Mouse (Mus musculus) forebrain, embryonic 12.5 days (tissue): Measurements from ENCODE around the gene Dnajc14. TPM values are rescaled to one million over a fixed set of nuclear protein-coding genes. Genes with fewer than 3 reads are reported as not detected.

Source experiments
- ATAC-seq: fragments of 200-750 bp; cut with Nextera tagmentation; 2 replicates; pipeline ENCODE4 v1.8.0; 2017; ENCODE audit warnings: moderate TSS enrichment; ENCODE audit not compliant: low FRiP score
- H3K27ac ChIP-seq: fragments of 300-500 bp; sonication (generic); 2 replicates; pipeline ENCODE4 v1.5.1; 2016; ENCODE audit warnings: mild to moderate bottlenecking
- H3K27me3 ChIP-seq: fragments of 300-500 bp; sonication (generic); 2 replicates; pipeline ENCODE4 v1.6.1; 2016; ENCODE audit warnings: mild to moderate bottlenecking
- H3K36me3 ChIP-seq: fragments of 300-500 bp; sonication (generic); replicated peaks from 2 replicates; pipeline ENCODE4 v1.6.1; 2016; ENCODE audit warnings: mild to moderate bottlenecking
- H3K4me1 ChIP-seq: fragments of 300-500 bp; sonication (generic); 2 replicates; pipeline ENCODE4 v1.6.1; 2016
- H3K4me2 ChIP-seq: fragments of 300-500 bp; sonication (generic); 2 replicates; pipeline ENCODE4 v1.6.1; 2016; ENCODE audit warnings: mild to moderate bottlenecking, moderate library complexity
- H3K4me3 ChIP-seq: fragments of 300-500 bp; sonication (generic); replicated peaks from 2 replicates; pipeline ENCODE4 v1.5.1; 2016; ENCODE audit warnings: mild to moderate bottlenecking
- H3K9ac ChIP-seq: fragments of 300-500 bp; sonication (generic); 2 replicates; pipeline ENCODE4 v1.6.1; 2016; ENCODE audit warnings: mild to moderate bottlenecking
- H3K9me3 ChIP-seq: fragments of 300-500 bp; sonication (generic); 2 replicates; pipeline ENCODE4 v1.6.1; 2016
- WGBS: fragments of 180-500 bp; shearing (Covaris S2); methylation state at CpG from one replicate; pipeline ENCODE4 v1.1.7; 2016; 5-methylcytosine and 5-hydroxymethylcytosine counted together
- polyA plus RNA-seq: library from polyadenylated mRNA; unstranded; fragments of >200 nt; fragmentation: Nextera tagmentation; extraction: Ambion mirVana; gene quantifications from 2 replicates; pipeline ENCODE4 v1.2.1, GENCODE M21; 2016

Dnajc14 gene
- polyA plus RNA-seq, 1 experiment from 2014 or later = 55.0 TPM

DNA sequence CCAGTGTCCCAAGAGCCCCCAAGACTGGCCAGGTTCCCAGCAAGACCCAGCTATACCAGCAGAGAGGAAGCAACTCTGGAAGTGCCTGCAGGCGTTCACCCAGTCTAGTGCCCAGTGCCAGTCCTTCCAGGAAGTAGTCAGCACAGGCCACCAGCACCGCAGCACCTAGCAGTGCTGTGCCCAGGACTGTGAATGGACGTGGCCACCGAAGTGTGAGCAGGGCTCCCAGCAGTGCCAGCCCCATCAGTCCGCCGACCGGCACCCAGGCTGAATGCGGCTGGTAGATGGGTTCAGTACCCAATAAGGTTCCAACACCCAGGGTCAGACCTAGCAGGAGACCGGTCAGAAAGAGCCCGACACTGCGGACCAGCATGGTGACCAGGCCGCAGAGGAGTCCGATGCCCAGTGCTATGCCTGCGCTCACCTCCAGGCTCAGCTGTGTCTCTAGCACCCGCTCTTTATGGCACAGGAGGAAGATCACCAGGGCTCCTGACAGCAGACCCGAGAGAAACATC lies 1.8 kb upstream of the Dnajc14 start:
- no peaks in the 10 kb centered on the region for H3K27me3 ChIP-seq
- ATAC-seq = no peak
- 89% methylated on average over 16 of the region's 16 CpGs for WGBS
- no peak overlapping the region for H3K27ac ChIP-seq
- H3K36me3 ChIP-seq = peaks cover 28% of the 10 kb centered on the region
- no peaks in the 10 kb centered on the region for H3K9me3 ChIP-seq
- H3K4me1 ChIP-seq = peaks cover 29% of the 10 kb centered on the region
- H3K9ac ChIP-seq = no peak overlapping the region
- H3K4me2 ChIP-seq = no peak overlapping the region
- H3K4me3 ChIP-seq = no peak overlapping the region

DNA sequence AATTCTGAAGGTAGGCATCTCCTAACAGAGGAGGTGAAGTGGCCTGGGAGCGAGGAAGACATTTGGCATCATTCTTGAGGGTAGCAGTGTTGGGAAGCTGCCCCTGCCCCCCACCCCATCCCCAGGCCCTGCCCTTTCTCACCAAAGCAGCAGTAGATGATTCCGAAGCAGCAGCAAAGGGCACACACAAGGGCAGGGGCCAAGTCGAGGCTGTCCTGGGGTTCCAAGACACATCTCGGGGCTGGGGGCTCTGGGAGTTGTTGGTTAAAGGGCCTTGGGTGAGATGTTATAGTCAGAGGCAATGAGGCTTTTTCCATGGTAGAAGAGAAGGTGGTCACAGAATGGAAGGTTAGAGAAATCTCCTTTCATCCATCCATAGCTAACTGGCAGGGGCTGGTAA lies 906 bp upstream of the Dnajc14 start:
- H3K4me2 ChIP-seq = peak overlapping the region; percentile 70
- peaks cover 37% of the 10 kb centered on the region for H3K36me3 ChIP-seq

DNA sequence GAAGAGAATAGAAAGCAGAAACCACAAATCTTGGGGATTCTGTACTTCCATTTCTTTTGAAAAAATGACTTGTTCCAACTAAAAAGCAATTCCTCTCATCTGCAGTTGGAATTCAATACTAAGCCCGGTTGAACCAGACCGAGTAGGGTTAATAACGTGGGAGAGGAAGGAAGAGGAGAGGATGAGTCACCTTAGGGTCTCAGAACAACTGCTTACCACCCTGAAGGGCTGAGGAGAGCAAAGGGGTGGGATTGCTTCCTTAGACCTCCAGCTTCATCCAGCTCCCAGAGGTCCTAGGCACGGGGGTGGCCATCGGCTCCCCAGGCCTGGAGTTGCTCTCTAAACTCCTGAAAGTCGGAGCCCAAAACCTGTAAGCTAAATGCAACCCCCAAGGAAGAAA lies 501 bp upstream of the Dnajc14 start:
- H3K4me3 ChIP-seq = peak overlapping the region; percentile 69
- peak overlapping the region; percentile 74 for H3K9ac ChIP-seq
- peak overlapping the region; percentile 97 for H3K27ac ChIP-seq
- ATAC-seq = no peak
- 15% methylated on average over 6 of the region's 6 CpGs for WGBS
- H3K36me3 ChIP-seq = peaks cover 41% of the 10 kb centered on the region
- peak overlapping the region; percentile 70 for H3K4me2 ChIP-seq
- no peaks in the 10 kb centered on the region for H3K27me3 ChIP-seq
- H3K4me1 ChIP-seq = peaks cover 42% of the 10 kb centered on the region
- H3K9me3 ChIP-seq = no peaks in the 10 kb centered on the region

More for the DNA sequence above, 906 bp upstream of the Dnajc14 start:
- Histone ChIP-seq H3K27ac (no peak overlapping the region), H3K4me3 (peak overlapping the region; percentile 69), H3K4me1 (peaks cover 38% of the 10 kb centered on the region), H3K9me3 (no peaks in the 10 kb centered on the region), H3K9ac (peak overlapping the region; percentile 74), H3K27me3 (no peaks in the 10 kb centered on the region)
- ATAC-seq = no peak
- 50% methylated on average over 4 of the region's 4 CpGs for WGBS

DNA sequence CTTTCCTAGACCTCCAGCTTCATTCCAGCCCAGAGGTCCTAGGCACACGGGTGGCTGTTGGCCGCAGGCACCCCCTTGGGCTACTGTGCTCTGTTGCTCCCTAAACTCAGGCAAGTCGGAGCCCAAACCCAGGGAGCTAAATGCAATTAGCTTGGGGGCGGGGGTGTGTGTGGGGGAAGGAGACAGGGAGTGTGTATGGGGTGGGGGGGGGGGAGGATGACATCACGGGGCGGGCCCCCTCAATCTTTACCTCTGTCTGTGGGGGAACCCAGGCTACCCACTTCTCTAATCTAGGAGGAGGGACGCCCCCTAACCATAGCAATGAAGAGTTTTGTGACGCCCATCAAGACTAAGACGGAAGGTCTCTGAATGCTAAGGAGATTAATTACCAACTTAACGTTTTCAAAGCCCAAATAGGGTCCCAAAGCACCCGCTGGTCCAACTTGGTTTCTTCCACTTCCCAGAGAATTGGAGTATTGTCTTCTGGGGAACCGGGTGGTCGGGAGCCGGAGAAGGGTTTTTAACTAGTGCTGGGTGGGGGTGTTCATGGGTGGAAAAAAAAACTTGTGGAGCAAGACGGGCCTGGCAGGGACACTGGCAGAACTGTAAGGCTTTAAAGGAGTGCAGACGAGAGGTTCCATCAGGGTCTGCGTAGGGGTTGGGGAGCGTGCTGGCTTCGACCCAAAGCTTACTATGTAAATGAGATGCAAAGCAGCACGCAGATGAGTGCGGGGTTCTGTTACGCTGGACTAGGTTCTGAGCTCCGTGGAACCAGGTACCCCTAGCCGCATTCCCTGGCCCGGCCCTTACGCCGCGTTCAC lies 619 bp downstream of the Dnajc14 start, which contains the start of gene Tmem198b:
TSS of gene Tmem198b (minus strand) at position 100 of the 821 bp plus-strand sequence.
- Histone ChIP-seq H3K27ac (peak within 1 kb of the TSS; percentile 97), H3K4me2 (peak within 1 kb of the TSS; percentile 70), H3K4me3 (peak within 1 kb of the TSS; percentile 69), H3K9me3 (no peaks in the 10 kb centered on the region), H3K36me3 (peaks cover 47% of the 10 kb centered on the region), H3K4me1 (peaks cover 53% of the 10 kb centered on the region), H3K27me3 (no peaks in the 10 kb centered on the region), H3K9ac (peak within 1 kb of the TSS; percentile 74)
- peak; percentile 75 for ATAC-seq
- 1% methylated on average over 28 of the region's 28 CpGs for WGBS

DNA sequence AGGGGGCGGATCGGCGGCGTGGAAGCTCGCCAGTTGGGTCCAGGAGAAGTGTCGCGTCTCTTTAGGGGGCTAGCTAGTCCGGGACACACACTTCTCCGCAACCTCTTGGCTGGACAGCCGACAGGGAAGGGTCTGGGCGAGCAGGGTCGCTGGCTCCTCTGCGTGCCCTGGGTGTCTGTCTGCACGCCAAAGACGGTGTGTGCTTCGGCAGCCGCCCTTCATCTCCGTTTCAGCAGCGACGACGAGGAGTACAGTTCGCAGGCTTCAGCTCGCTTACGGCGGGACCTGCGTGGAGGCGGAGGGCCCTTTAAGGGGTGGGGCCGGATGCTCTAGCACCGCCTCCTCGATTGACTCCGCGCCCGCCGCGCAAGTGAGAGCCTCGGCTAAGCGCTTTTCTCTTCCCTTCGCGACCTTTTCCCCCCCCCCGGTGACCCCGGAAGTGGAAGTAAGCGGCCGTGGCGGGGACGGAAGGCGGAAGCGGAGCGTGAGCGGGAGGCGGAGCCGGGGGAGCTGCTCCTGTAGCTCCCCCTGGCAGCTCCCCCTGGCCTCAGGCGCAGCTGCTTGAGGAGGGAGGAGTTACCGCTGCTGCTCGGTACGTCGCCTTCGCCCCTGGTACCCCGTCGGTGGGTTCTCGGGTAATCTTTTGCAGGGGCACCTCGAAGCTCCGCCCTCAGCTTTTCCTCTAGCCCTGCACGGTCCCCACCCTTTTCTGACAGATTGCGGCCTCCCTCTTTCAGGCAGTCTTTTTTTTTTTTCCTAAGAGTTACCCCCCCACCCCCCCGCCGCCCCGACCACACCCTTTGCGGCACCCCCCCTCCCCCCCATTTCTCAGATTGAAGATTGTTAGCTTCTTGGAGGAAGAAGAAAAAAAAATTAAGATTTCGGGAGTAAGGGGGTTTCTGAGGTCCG lies 1.5 kb downstream of the Dnajc14 start:
- Histone ChIP-seq H3K4me1 (peaks cover 56% of the 10 kb centered on the region), H3K4me2 (peak overlapping the region; percentile 70), H3K27ac (peak overlapping the region; percentile 97), H3K27me3 (no peaks in the 10 kb centered on the region), H3K36me3 (peaks cover 43% of the 10 kb centered on the region), H3K4me3 (peak overlapping the region; percentile 69), H3K9ac (peak overlapping the region; percentile 74), H3K9me3 (no peaks in the 10 kb centered on the region)
- under 1% methylated on average over 68 of the region's 70 CpGs for WGBS
- peak; percentile 91 for ATAC-seq

DNA sequence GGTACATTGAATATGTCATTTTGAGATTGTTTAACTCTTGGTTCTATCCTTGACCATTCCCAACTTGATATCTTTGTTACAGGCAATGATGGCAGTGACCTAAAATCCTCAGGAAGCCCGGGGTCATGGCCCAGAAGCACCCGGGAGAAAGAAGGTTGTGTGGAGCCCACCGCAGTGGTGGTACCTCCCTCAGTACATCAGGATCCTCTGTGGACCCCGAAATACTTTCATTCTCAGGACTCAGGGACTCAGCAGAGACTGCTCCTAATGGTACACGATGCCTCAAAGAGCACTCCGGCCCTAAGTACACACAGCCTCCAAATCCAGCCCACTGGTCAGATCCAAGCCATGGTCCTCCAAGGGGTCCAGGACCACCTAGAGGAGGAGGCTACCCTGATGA lies 2.2 kb downstream of the Dnajc14 start:
- H3K4me2 ChIP-seq = peak overlapping the region; percentile 70
- peak overlapping the region; percentile 69 for H3K4me3 ChIP-seq
- no peak for ATAC-seq
- peak overlapping the region; percentile 74 for H3K9ac ChIP-seq
- 70% methylated on average over 6 of the region's 6 CpGs for WGBS
- H3K4me1 ChIP-seq = peaks cover 56% of the 10 kb centered on the region
- H3K27ac ChIP-seq = peak overlapping the region; percentile 97
- no peaks in the 10 kb centered on the region for H3K27me3 ChIP-seq
- no peaks in the 10 kb centered on the region for H3K9me3 ChIP-seq
- peaks cover 36% of the 10 kb centered on the region for H3K36me3 ChIP-seq

DNA sequence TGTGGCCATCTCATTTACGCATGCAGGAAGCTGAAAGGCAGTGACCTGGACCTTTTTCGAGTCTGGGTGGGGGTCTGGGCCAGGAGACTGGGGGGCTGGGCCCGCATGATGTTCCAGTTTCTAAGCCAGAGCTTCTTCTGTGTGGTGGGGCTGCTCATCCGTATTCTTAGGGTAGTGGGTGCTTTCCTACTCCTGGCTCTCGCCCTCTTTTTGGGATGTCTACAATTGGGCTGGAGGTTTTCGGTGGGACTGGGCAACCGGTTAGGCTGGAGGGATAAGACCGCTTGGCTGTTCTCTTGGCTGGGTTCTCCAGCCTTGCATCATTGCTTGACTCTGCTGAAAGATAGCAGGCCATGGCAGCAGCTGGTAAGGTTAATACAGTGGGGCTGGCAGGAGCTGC lies 3.2 kb downstream of the Dnajc14 start:
- peaks cover 56% of the 10 kb centered on the region for H3K4me1 ChIP-seq
- no peaks in the 10 kb centered on the region for H3K27me3 ChIP-seq
- no peak overlapping the region for H3K27ac ChIP-seq
- H3K9ac ChIP-seq = peak overlapping the region; percentile 74
- peak overlapping the region; percentile 70 for H3K4me2 ChIP-seq
- 94% methylated on average over 8 of the region's 8 CpGs for WGBS
- peak overlapping the region; percentile 69 for H3K4me3 ChIP-seq
- H3K36me3 ChIP-seq = peaks cover 26% of the 10 kb centered on the region
- no peak for ATAC-seq
- H3K9me3 ChIP-seq = no peaks in the 10 kb centered on the region

DNA sequence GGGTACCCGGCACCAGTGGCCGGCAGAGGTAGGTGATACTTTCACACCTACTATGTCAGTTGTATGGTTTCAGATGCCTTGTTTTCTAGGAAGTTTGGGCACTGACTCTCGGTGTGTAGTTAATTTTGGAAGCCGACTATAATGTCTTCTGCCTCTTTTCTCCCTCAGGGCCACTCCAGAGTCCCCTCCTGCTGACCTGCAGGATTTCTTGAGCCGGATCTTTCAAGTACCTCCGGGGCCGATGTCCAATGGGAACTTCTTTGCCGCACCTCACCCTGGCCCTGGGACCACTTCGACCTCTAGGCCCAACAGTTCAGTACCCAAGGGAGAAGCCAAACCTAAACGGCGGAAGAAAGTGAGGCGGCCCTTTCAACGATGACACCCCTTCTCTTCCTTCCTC lies 13.2 kb downstream of the Dnajc14 start, which contains the start of gene Sarnp:
TSS of gene Sarnp (plus strand) at position 301 of the 400 bp plus-strand sequence.
- no peaks in the 10 kb centered on the region for H3K9me3 ChIP-seq
- peaks cover 9% of the 10 kb centered on the region for H3K4me1 ChIP-seq
- 92% methylated on average over 13 of the region's 13 CpGs for WGBS
- H3K4me2 ChIP-seq = no peak within 1 kb of the TSS
- H3K9ac ChIP-seq = no peak within 1 kb of the TSS
- peaks cover 65% of the 10 kb centered on the region for H3K36me3 ChIP-seq
- H3K4me3 ChIP-seq = no peak within 1 kb of the TSS
- no peaks in the 10 kb centered on the region for H3K27me3 ChIP-seq
- H3K27ac ChIP-seq = no peak within 1 kb of the TSS
- no peak for ATAC-seq

DNA sequence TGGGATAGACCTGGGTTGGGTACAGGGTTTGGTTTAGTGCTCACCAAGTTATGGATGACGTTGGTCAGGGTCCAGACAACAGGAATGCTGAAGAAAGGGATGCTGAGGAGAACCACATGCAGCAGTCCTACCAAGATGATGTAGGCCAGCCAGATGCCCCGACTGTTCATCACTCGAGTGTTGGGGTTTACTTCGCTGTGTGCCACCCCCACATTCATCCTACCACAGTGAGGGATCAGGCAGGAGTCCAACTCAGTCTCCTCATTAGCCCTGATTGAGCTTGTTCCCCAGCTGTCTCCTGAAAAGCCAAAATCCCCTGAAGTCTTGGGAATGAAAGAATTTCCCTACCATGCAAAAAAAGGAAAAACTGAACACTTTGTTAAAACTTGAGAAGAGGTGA lies 16.4 kb downstream of the Dnajc14 start:
- no peak overlapping the region for H3K4me3 ChIP-seq
- no peak overlapping the region for H3K9ac ChIP-seq
- WGBS = 91% methylated on average over 4 of the region's 4 CpGs
- H3K4me1 ChIP-seq = peaks cover 18% of the 10 kb centered on the region
- H3K9me3 ChIP-seq = no peaks in the 10 kb centered on the region
- peaks cover 47% of the 10 kb centered on the region for H3K36me3 ChIP-seq
- no peak for ATAC-seq
- H3K4me2 ChIP-seq = no peak overlapping the region
- H3K27me3 ChIP-seq = no peaks in the 10 kb centered on the region
- H3K27ac ChIP-seq = no peak overlapping the region

DNA sequence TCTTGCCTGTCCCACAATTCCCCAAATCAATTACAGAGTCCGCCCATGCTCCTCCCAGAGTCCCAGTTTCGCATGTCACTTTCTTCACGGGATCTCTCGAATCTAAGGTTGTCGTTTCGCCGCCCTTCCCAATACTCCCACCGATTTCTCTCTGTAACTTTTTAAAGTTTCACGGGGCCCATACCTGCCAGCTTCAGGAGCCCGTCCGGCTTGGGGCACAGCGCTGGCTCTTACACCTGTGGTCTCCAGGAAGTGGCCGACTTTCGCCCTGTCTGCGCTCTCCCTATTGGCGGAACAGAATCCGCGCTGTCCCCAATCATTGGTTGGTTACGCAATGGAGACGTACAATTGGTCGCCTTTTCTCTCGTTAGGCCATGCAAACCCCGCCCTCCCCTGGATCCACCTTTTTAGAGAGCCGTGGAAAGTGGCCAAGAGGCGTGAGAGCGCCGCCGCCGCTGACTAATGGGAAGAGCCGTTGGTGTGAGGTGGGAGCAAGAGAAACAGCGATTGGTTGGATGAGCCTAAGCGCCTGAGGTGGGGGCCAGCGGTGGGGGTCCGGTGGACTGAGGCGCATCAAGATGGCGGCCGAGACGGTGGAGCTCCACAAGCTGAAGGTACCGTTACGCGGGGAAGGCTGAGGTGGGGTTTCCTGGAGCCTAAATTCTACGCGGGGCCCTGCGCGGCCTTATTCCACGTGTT lies 17.6 kb downstream of the Dnajc14 start, which contains the start of gene Ormdl2:
TSS of gene Ormdl2 (minus strand) at position 288 of the 699 bp plus-strand sequence.
- peak; percentile 100 for ATAC-seq
- peak within 1 kb of the TSS; percentile 11; the same call in 1 of the 2 replicates for H3K27ac ChIP-seq

DNA sequence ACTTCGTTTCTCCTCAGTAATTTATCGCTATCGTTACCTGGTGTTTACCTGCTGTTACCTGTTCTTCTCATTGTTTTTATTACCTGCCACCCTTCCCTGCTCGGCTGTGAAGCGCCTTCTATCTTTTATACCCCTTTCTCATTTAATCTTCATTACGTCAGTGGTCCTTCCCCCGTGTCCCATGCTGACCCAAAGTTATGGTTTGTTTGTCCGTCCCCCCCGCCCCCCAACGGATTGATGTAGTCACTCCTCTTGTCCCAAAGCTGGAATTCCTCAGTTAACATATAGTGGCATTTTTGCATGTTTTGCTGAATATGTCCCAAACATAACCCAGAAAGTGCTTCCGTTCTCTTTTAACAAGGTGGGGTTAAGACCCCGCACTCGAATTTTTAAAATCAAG lies 18.3 kb downstream of the Dnajc14 start:
- peaks cover 18% of the 10 kb centered on the region for H3K4me1 ChIP-seq
- H3K27ac ChIP-seq = no peak overlapping the region; the same call in 1 of the 2 replicates
- H3K4me2 ChIP-seq = peak overlapping the region; percentile 78
- H3K9ac ChIP-seq = peak overlapping the region; percentile 76
- H3K9me3 ChIP-seq = no peaks in the 10 kb centered on the region
- H3K36me3 ChIP-seq = peaks cover 37% of the 10 kb centered on the region
- WGBS = 5% methylated on average over 13 of the region's 13 CpGs
- peak; percentile 12; the same call in 1 of the 2 replicates for ATAC-seq
- H3K4me3 ChIP-seq = peak overlapping the region; percentile 74
- H3K27me3 ChIP-seq = no peaks in the 10 kb centered on the region

More for the DNA sequence above, 17.6 kb downstream of the Dnajc14 start, which contains the start of gene Ormdl2:
- Histone ChIP-seq H3K36me3 (peaks cover 40% of the 10 kb centered on the region), H3K4me1 (peaks cover 18% of the 10 kb centered on the region), H3K4me2 (peak within 1 kb of the TSS; percentile 78), H3K27me3 (no peaks in the 10 kb centered on the region), H3K4me3 (peak within 1 kb of the TSS; percentile 74), H3K9me3 (no peaks in the 10 kb centered on the region), H3K9ac (peak within 1 kb of the TSS; percentile 76)
- under 1% methylated on average over 46 of the region's 46 CpGs for WGBS
